Mouse (Mus musculus): ENCODE data around the gene Golm1. TPM values are rescaled to one million over a fixed set of nuclear protein-coding genes. Genes with fewer than 3 reads are reported as not detected.

Golm1 gene
- polyA plus RNA-seq, 1 experiment from 2014 or later, result 41.1 TPM

DNA sequence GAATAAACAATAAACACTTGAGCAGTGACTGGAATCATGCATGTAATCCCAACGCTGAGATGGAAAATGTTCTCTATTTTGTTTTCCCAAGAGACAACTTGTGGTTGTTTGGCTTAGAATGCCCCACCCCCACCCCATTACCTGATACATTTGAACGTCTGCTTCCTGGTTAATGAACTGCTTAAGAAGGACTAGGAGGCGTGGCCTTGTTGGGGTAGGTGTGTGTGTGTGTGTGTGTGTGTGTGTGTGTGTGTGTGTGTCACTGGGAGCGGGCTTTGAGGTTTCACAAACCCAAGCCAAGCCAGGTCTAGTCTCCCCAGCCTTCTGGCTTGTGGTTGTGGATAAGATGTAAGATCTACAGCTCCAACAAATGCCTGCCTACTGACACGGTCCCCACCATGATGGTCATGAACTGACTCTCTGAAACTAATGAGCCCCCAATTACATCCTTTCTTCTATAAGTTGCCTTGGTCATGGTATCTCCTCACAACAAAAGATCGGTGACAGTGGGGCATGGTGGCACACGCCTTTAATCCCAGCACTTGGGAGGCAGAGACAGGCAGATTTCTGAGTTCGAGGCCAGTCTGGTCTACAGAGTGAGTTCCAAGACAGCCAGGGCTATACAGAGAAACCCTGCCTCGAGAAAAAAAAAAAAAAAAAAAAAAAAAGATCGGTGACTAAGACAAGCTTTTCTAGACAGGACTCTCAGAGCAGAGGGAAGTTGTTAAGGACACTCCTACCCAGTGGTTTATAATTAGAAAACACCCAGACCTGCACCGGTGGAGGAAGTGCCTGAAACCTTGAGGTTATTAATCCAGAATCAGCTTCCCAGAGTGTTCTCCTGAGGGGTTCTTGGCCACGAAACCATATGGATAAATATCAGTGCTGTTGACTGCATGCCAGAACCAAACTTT, 962 bp upstream of the Golm1 start:
- Histone ChIP-seq H3K27ac (no peak overlapping the region), H3K4me1 (replicated peaks) (peaks cover 4% of the 10 kb centered on the region; the same call in 1 of the 2 replicates), H3K4me2 (no peak overlapping the region), H3K4me3 (no peak overlapping the region), H3K9ac (no peak overlapping the region), H3K27me3 (no peaks in the 10 kb centered on the region; the same call in 1 of the 2 replicates), H3K36me3 (no peaks in the 10 kb centered on the region), H3K9me3 (replicated peaks) (no peaks in the 10 kb centered on the region)
- WGBS, result 70% methylated on average over 12 of the region's 12 CpGs
- no peak for ATAC-seq (replicated peaks; ENCODE audit: insufficient number of reproducible peaks, insufficient read depth, low FRiP score, low read depth)

- ATAC-seq (replicated peaks; ENCODE audit: insufficient number of reproducible peaks, insufficient read depth, low FRiP score, low read depth), result 0 out of 2 replicates have a peak, but pooled peaks have one; percentile 7
- Histone ChIP-seq H3K27ac (no peak overlapping the region), H3K27me3 (no peaks in the 10 kb centered on the region), H3K9ac (peak overlapping the region; percentile 67), H3K4me2 (peak overlapping the region; percentile 72), H3K36me3 (no peaks in the 10 kb centered on the region), H3K4me1 (replicated peaks) (peaks cover 4% of the 10 kb centered on the region; the same call in 1 of the 2 replicates), H3K4me3 (peak overlapping the region; percentile 71), H3K9me3 (replicated peaks) (no peaks in the 10 kb centered on the region)
- WGBS, result 4% methylated on average over 13 of the region's 13 CpGs
Measured at GRCm38 (mm10) chr13:59674761-59675150, 855 bp downstream of the Golm1 start.

GRCm38 (mm10) chr13:59674215-59674614, 1.4 kb downstream of the Golm1 start:
- no peak for ATAC-seq (replicated peaks; ENCODE audit: insufficient number of reproducible peaks, insufficient read depth, low FRiP score, low read depth)
- no peaks in the 10 kb centered on the region for H3K27me3 ChIP-seq
- 0 out of 2 replicates have a peak overlapping the region, but pooled peaks have one; percentile 14 for H3K4me3 ChIP-seq
- H3K9ac ChIP-seq, result no peak overlapping the region
- 41% methylated on average over 3 of the region's 3 CpGs for WGBS
- no peaks in the 10 kb centered on the region for H3K36me3 ChIP-seq
- H3K4me2 ChIP-seq, result peak overlapping the region; percentile 72
- H3K9me3 ChIP-seq (replicated peaks), result no peaks in the 10 kb centered on the region
- H3K4me1 ChIP-seq (replicated peaks), result peaks cover 4% of the 10 kb centered on the region; the same call in 1 of the 2 replicates
- H3K27ac ChIP-seq, result no peak overlapping the region

- ATAC-seq (replicated peaks; ENCODE audit: insufficient number of reproducible peaks, insufficient read depth, low FRiP score, low read depth), result no peak
- Histone ChIP-seq H3K36me3 (no peaks in the 10 kb centered on the region), H3K9me3 (replicated peaks) (no peaks in the 10 kb centered on the region), H3K4me2 (no peak overlapping the region), H3K4me1 (replicated peaks) (peaks cover 6% of the 10 kb centered on the region), H3K4me3 (no peak overlapping the region), H3K27ac (no peak overlapping the region), H3K27me3 (no peaks in the 10 kb centered on the region), H3K9ac (no peak overlapping the region)
- 75% methylated on average over 7 of the region's 7 CpGs for WGBS
Measured at GRCm38 (mm10) chr13:59673597-59673996, 2.0 kb downstream of the Golm1 start.

DNA sequence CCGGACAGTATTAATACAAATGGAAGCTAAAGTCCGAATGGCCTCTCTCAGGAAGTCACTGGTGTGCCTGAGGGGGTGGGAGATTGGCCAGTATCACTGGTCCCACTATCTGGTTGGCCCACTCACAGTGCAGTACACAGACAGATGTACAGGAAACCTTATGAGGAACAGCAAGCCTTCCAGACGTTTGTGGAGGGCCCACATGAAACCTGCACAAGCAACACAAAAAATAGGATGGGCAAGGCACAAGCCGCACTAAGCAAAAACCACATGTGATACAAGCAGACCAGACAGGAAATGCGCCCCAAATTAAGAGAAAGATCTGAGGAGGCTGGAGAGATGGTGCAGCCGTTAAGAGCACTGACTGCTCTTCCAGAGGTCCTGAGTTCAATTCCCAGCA, 3.4 kb downstream of the Golm1 start:
- Histone ChIP-seq H3K9ac (no peak overlapping the region), H3K4me3 (no peak overlapping the region), H3K9me3 (replicated peaks) (no peaks in the 10 kb centered on the region), H3K27me3 (no peaks in the 10 kb centered on the region), H3K4me2 (no peak overlapping the region), H3K27ac (no peak overlapping the region), H3K36me3 (no peaks in the 10 kb centered on the region), H3K4me1 (replicated peaks) (peaks cover 11% of the 10 kb centered on the region)
- ATAC-seq (replicated peaks; ENCODE audit: insufficient number of reproducible peaks, insufficient read depth, low FRiP score, low read depth), result no peak
- 68% methylated on average over 6 of the region's 6 CpGs for WGBS

DNA sequence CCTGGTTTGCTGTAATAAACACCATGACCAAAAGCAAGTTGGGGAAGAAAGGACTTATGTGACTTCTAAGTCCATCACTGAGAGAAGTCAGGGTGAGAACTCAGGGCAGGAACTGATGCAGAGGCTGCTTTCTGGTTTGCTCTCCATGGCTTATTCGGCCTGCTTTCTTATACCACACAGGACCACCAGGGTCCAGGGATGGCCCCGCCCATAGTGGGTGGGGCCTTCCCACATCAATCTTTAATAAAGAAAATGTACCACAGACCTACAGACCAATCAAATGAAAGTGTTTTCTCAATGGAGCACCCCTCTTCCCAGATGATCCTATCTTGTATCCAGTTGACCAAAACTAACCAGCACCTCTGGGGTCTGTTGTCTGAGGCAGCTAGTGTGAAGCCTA, 4.1 kb downstream of the Golm1 start:
- no peaks in the 10 kb centered on the region for H3K27me3 ChIP-seq
- 78% methylated on average over 2 of the region's 2 CpGs for WGBS
- no peak overlapping the region for H3K4me2 ChIP-seq
- H3K9ac ChIP-seq, result no peak overlapping the region
- no peaks in the 10 kb centered on the region for H3K36me3 ChIP-seq
- no peak for ATAC-seq (replicated peaks; ENCODE audit: insufficient number of reproducible peaks, insufficient read depth, low FRiP score, low read depth)
- H3K4me3 ChIP-seq, result no peak overlapping the region
- H3K27ac ChIP-seq, result no peak overlapping the region
- no peaks in the 10 kb centered on the region for H3K9me3 ChIP-seq (replicated peaks)
- H3K4me1 ChIP-seq (replicated peaks), result peaks cover 11% of the 10 kb centered on the region

DNA sequence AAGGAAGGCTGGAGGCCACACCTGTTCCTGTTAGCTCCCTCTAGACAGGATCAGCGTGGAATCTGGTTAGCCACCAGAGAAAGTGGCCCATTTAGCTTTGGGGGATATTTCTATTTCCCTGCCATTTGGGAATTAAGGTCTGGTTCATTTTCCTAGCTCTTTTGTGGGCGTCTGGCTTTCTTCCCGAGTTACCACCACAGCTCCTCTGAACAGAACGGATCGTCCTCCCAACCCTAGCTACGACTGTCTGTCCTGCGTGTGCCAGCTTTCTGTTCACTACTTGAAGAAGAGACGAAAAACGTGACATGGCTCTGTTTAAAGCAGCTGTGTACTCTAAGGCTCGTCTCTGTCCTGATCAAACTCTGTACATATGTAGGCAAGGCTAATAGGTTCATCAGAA, 5.7 kb downstream of the Golm1 start:
- Histone ChIP-seq H3K36me3 (0 out of 2 replicates have a peak, but pooled peaks cover 3% of the 10 kb centered on the region), H3K4me2 (no peak overlapping the region), H3K4me1 (replicated peaks) (peaks cover 13% of the 10 kb centered on the region), H3K4me3 (no peak overlapping the region), H3K27me3 (no peaks in the 10 kb centered on the region), H3K27ac (no peak overlapping the region), H3K9ac (no peak overlapping the region), H3K9me3 (replicated peaks) (no peaks in the 10 kb centered on the region)
- no peak for ATAC-seq (replicated peaks; ENCODE audit: insufficient number of reproducible peaks, insufficient read depth, low FRiP score, low read depth)
- 90% methylated on average over 10 of the region's 10 CpGs for WGBS

- Histone ChIP-seq H3K27ac (peak overlapping the region; percentile 57), H3K9me3 (replicated peaks) (no peaks in the 10 kb centered on the region), H3K36me3 (peaks cover 15% of the 10 kb centered on the region; the same call in 1 of the 2 replicates), H3K4me1 (replicated peaks) (peaks cover 9% of the 10 kb centered on the region), H3K9ac (no peak overlapping the region), H3K4me3 (no peak overlapping the region), H3K27me3 (no peaks in the 10 kb centered on the region), H3K4me2 (peak overlapping the region; percentile 8; the same call in 1 of the 2 replicates)
- peak; percentile 32; the same call in 1 of the 2 replicates for ATAC-seq (replicated peaks; ENCODE audit: insufficient number of reproducible peaks, insufficient read depth, low FRiP score, low read depth)
- 34% methylated on average over 11 of the region's 11 CpGs for WGBS
Measured at GRCm38 (mm10) chr13:59668501-59669093, 7.0 kb downstream of the Golm1 start.

- peaks cover 22% of the 10 kb centered on the region; the same call in 1 of the 2 replicates for H3K36me3 ChIP-seq
- H3K27ac ChIP-seq, result no peak overlapping the region
- H3K4me2 ChIP-seq, result no peak overlapping the region
- H3K9ac ChIP-seq, result no peak overlapping the region
- no peaks in the 10 kb centered on the region for H3K9me3 ChIP-seq (replicated peaks)
- no peak overlapping the region for H3K4me3 ChIP-seq
- WGBS, result 88% methylated on average over 5 of the region's 5 CpGs
- H3K4me1 ChIP-seq (replicated peaks), result peaks cover 9% of the 10 kb centered on the region
- no peak for ATAC-seq (replicated peaks; ENCODE audit: insufficient number of reproducible peaks, insufficient read depth, low FRiP score, low read depth)
- H3K27me3 ChIP-seq, result no peaks in the 10 kb centered on the region
Measured at GRCm38 (mm10) chr13:59667763-59668162, 7.8 kb downstream of the Golm1 start.

DNA sequence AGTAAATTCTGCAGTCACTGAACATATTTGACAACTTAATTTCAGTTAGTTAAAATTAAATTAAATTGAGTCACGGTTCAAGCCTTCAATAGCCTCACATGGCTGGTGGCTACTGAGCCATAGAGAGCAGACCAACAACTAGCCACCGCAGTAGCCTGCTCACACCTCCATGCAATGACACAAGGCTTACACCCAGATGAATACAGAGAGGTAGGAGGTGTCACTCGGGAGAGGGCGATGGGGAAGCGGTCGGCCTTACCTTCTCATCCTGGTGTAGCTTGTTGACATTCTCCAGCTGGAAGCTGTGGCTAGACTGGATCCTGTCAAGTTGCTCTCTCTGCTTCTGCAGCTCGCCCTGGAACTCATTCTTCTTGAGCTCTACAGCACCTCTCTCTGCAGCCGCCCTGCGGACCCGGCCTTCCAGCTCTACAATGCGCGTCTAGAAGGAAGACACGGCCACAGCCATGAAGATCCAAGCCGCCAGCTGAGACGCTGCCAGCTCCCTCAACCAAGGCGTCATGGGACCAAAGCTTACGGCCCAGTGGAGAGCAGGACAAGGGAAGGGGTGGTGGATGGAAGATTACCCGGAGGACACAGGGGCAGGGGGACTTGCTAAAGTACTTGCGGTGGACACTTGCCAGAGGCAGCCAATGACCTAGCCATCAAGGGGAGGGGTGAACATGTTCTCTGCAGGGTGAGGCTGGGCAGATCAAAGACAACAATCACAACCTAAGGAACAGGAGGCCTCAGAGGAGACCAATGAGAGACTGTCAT, 11.5 kb downstream of the Golm1 start:
- H3K4me3 ChIP-seq, result no peak overlapping the region
- peaks cover 36% of the 10 kb centered on the region for H3K36me3 ChIP-seq
- no peak overlapping the region for H3K9ac ChIP-seq
- no peak overlapping the region for H3K27ac ChIP-seq
- no peak overlapping the region for H3K4me2 ChIP-seq
- 90% methylated on average over 19 of the region's 19 CpGs for WGBS
- no peaks in the 10 kb centered on the region for H3K27me3 ChIP-seq
- no peaks in the 10 kb centered on the region for H3K9me3 ChIP-seq (replicated peaks)
- H3K4me1 ChIP-seq (replicated peaks), result peaks cover 9% of the 10 kb centered on the region
- ATAC-seq (replicated peaks; ENCODE audit: insufficient number of reproducible peaks, insufficient read depth, low FRiP score, low read depth), result no peak

DNA sequence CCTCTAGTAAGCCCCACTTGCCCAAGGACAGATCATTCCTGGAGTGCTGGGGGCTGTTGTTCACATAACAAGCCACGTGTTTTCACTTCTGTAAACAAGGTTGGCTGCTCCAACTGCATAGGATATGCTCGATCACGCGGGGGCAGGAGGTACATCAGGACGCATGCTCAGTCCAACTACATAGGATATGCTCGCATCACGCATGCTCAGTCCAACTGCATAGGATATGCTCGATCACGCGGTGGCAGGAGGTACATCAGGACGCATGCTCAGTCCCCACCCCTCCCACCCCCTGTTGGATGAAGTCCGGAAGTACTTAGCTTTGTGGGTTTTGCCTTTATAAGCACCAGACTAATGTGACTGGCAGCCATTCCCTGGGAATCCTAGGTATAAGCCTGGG, 13.6 kb downstream of the Golm1 start:
- ATAC-seq (replicated peaks; ENCODE audit: insufficient number of reproducible peaks, insufficient read depth, low FRiP score, low read depth), result no peak
- Histone ChIP-seq H3K9ac (no peak overlapping the region), H3K27me3 (no peaks in the 10 kb centered on the region), H3K36me3 (peaks cover 36% of the 10 kb centered on the region), H3K27ac (no peak overlapping the region), H3K4me2 (no peak overlapping the region), H3K4me3 (no peak overlapping the region), H3K4me1 (replicated peaks) (peaks cover 2% of the 10 kb centered on the region), H3K9me3 (replicated peaks) (no peaks in the 10 kb centered on the region)
- 95% methylated on average over 12 of the region's 12 CpGs for WGBS
